Mouse (Mus musculus): Measurements from ENCODE around the gene Ccn1. TPM values are rescaled to one million over a fixed set of nuclear protein-coding genes. Genes with fewer than 3 reads are reported as not detected.
A peak's percentile ranks its signal among the peaks of the same experiment; 100 is the strongest.

Ccn1 gene
- polyA plus RNA-seq, 1 experiment from 2014 or later: 36.2 TPM

GRCm38 (mm10) chr3:145626063-145626462 lies 23.7 kb downstream of the Ccn1 start:
- no peak overlapping the region for H3K27ac ChIP-seq (replicated peaks)
- H3K4me1 ChIP-seq: 0 out of 2 replicates have a peak, but pooled peaks cover 6% of the 10 kb centered on the region
- H3K9me3 ChIP-seq (replicated peaks): no peaks in the 10 kb centered on the region
- 94% methylated on average over 1 of the region's 1 CpGs for WGBS
- no peak for DNase-seq (ENCODE audit: low spot score)
- H3K27me3 ChIP-seq (ENCODE audit: low read depth, poor library complexity, severe bottlenecking): no peaks in the 10 kb centered on the region
- H3K4me3 ChIP-seq: no peak overlapping the region
- H3K36me3 ChIP-seq: no peaks in the 10 kb centered on the region

GRCm38 (mm10) chr3:145625546-145625945 lies 24.2 kb downstream of the Ccn1 start:
- Histone ChIP-seq H3K9me3 (replicated peaks) (no peaks in the 10 kb centered on the region), H3K36me3 (no peaks in the 10 kb centered on the region), H3K4me1 (0 out of 2 replicates have a peak, but pooled peaks cover 6% of the 10 kb centered on the region), H3K27ac (replicated peaks) (no peak overlapping the region), H3K4me3 (no peak overlapping the region), H3K27me3 (ENCODE audit: low read depth, poor library complexity, severe bottlenecking) (no peaks in the 10 kb centered on the region)
- 88% methylated on average over 9 of the region's 9 CpGs for WGBS
- no peak for DNase-seq (ENCODE audit: low spot score)

- Histone ChIP-seq H3K4me3 (no peak overlapping the region), H3K27ac (replicated peaks) (no peak overlapping the region), H3K4me1 (0 out of 2 replicates have a peak, but pooled peaks cover 6% of the 10 kb centered on the region)
Measured at GRCm38 (mm10) chr3:145624786-145625185, 25.0 kb downstream of the Ccn1 start.

GRCm38 (mm10) chr3:145623047-145623446 lies 26.7 kb downstream of the Ccn1 start:
- WGBS: 86% methylated on average over 12 of the region's 12 CpGs
- no peak overlapping the region for H3K27ac ChIP-seq (replicated peaks)
- no peaks in the 10 kb centered on the region for H3K4me1 ChIP-seq
- DNase-seq (ENCODE audit: low spot score): no peak
- no peaks in the 10 kb centered on the region for H3K9me3 ChIP-seq (replicated peaks)
- H3K27me3 ChIP-seq (ENCODE audit: low read depth, poor library complexity, severe bottlenecking): no peaks in the 10 kb centered on the region
- no peaks in the 10 kb centered on the region for H3K36me3 ChIP-seq
- no peak overlapping the region for H3K4me3 ChIP-seq

More at GRCm38 (mm10) chr3:145624786-145625185, 25.0 kb downstream of the Ccn1 start:
- no peaks in the 10 kb centered on the region for H3K36me3 ChIP-seq
- 90% methylated on average over 4 of the region's 4 CpGs for WGBS
- H3K9me3 ChIP-seq (replicated peaks): no peaks in the 10 kb centered on the region
- no peaks in the 10 kb centered on the region for H3K27me3 ChIP-seq (ENCODE audit: low read depth, poor library complexity, severe bottlenecking)
- DNase-seq (ENCODE audit: low spot score): no peak

- H3K4me3 ChIP-seq: no peak overlapping the region
Measured at GRCm38 (mm10) chr3:145621209-145621608, 28.6 kb downstream of the Ccn1 start.

GRCm38 (mm10) chr3:145619621-145620365 lies 30.0 kb downstream of the Ccn1 start:
- no peak for DNase-seq (ENCODE audit: low spot score)
- Histone ChIP-seq H3K36me3 (no peaks in the 10 kb centered on the region), H3K4me1 (peaks cover 8% of the 10 kb centered on the region), H3K27ac (replicated peaks) (no peak overlapping the region), H3K9me3 (replicated peaks) (no peaks in the 10 kb centered on the region), H3K4me3 (no peak overlapping the region), H3K27me3 (ENCODE audit: low read depth, poor library complexity, severe bottlenecking) (no peaks in the 10 kb centered on the region)
- WGBS: 91% methylated on average over 17 of the region's 17 CpGs

More at GRCm38 (mm10) chr3:145621209-145621608, 28.6 kb downstream of the Ccn1 start:
- DNase-seq (ENCODE audit: low spot score): no peak
- Histone ChIP-seq H3K4me1 (no peaks in the 10 kb centered on the region), H3K9me3 (replicated peaks) (no peaks in the 10 kb centered on the region), H3K36me3 (no peaks in the 10 kb centered on the region), H3K27me3 (ENCODE audit: low read depth, poor library complexity, severe bottlenecking) (no peaks in the 10 kb centered on the region), H3K27ac (replicated peaks) (no peak overlapping the region)
- WGBS: 93% methylated on average over 4 of the region's 4 CpGs

- 80% methylated on average over 9 of the region's 9 CpGs for WGBS
- H3K4me1 ChIP-seq: peaks cover 22% of the 10 kb centered on the region
- no peak for DNase-seq (ENCODE audit: low spot score)
Measured at GRCm38 (mm10) chr3:145618299-145618698, 31.5 kb downstream of the Ccn1 start.

GRCm38 (mm10) chr3:145614362-145615115 lies 35.2 kb downstream of the Ccn1 start:
- H3K27ac ChIP-seq (replicated peaks): peak overlapping the region; percentile 69
- H3K4me3 ChIP-seq: no peak overlapping the region
- no peaks in the 10 kb centered on the region for H3K36me3 ChIP-seq
- peak; percentile 39 for DNase-seq (ENCODE audit: low spot score)
- H3K27me3 ChIP-seq (ENCODE audit: low read depth, poor library complexity, severe bottlenecking): no peaks in the 10 kb centered on the region
- 19% methylated on average over 17 of the region's 17 CpGs for WGBS
- H3K9me3 ChIP-seq (replicated peaks): no peaks in the 10 kb centered on the region
- H3K4me1 ChIP-seq: peaks cover 22% of the 10 kb centered on the region

More at GRCm38 (mm10) chr3:145618299-145618698, 31.5 kb downstream of the Ccn1 start:
- H3K36me3 ChIP-seq: no peaks in the 10 kb centered on the region
- no peak overlapping the region for H3K4me3 ChIP-seq
- no peaks in the 10 kb centered on the region for H3K9me3 ChIP-seq (replicated peaks)
- no peak overlapping the region for H3K27ac ChIP-seq (replicated peaks)
- no peaks in the 10 kb centered on the region for H3K27me3 ChIP-seq (ENCODE audit: low read depth, poor library complexity, severe bottlenecking)

- H3K27ac ChIP-seq (replicated peaks): no peak overlapping the region
- WGBS: 88% methylated on average over 4 of the region's 4 CpGs
- H3K4me1 ChIP-seq: peaks cover 22% of the 10 kb centered on the region
- H3K27me3 ChIP-seq (ENCODE audit: low read depth, poor library complexity, severe bottlenecking): no peaks in the 10 kb centered on the region
- H3K4me3 ChIP-seq: no peak overlapping the region
- 0 out of 2 replicates have a peak, but pooled peaks cover 1% of the 10 kb centered on the region for H3K36me3 ChIP-seq
- no peaks in the 10 kb centered on the region for H3K9me3 ChIP-seq (replicated peaks)
- DNase-seq (ENCODE audit: low spot score): no peak
Measured at GRCm38 (mm10) chr3:145613234-145613633, 36.5 kb downstream of the Ccn1 start.

- 29% methylated on average over 4 of the region's 4 CpGs for WGBS
- DNase-seq (ENCODE audit: low spot score): no peak
- no peaks in the 10 kb centered on the region for H3K9me3 ChIP-seq (replicated peaks)
- H3K4me3 ChIP-seq: no peak overlapping the region
- 0 out of 2 replicates have a peak, but pooled peaks cover 4% of the 10 kb centered on the region for H3K36me3 ChIP-seq
- H3K27me3 ChIP-seq (ENCODE audit: low read depth, poor library complexity, severe bottlenecking): no peaks in the 10 kb centered on the region
- no peak overlapping the region for H3K27ac ChIP-seq (replicated peaks)
- peaks cover 22% of the 10 kb centered on the region for H3K4me1 ChIP-seq
Measured at GRCm38 (mm10) chr3:145612662-145613061, 37.1 kb downstream of the Ccn1 start.

GRCm38 (mm10) chr3:145608320-145608719 lies 41.5 kb downstream of the Ccn1 start:
- 96% methylated on average over 5 of the region's 5 CpGs for WGBS
- H3K4me3 ChIP-seq: no peak overlapping the region
- H3K9me3 ChIP-seq (replicated peaks): no peaks in the 10 kb centered on the region
- H3K4me1 ChIP-seq: 0 out of 2 replicates have a peak, but pooled peaks cover under 1% of the 10 kb centered on the region
- no peak for DNase-seq (ENCODE audit: low spot score)
- H3K27me3 ChIP-seq (ENCODE audit: low read depth, poor library complexity, severe bottlenecking): no peaks in the 10 kb centered on the region
- peaks cover 43% of the 10 kb centered on the region for H3K36me3 ChIP-seq
- H3K27ac ChIP-seq (replicated peaks): no peak overlapping the region

GRCm38 (mm10) chr3:145605437-145606123 lies 44.2 kb downstream of the Ccn1 start:
- 92% methylated on average over 5 of the region's 5 CpGs for WGBS
- no peaks in the 10 kb centered on the region for H3K27me3 ChIP-seq (ENCODE audit: low read depth, poor library complexity, severe bottlenecking)
- H3K27ac ChIP-seq (replicated peaks): no peak overlapping the region
- H3K4me3 ChIP-seq: no peak overlapping the region
- H3K36me3 ChIP-seq: peaks cover 68% of the 10 kb centered on the region
- H3K4me1 ChIP-seq: no peaks in the 10 kb centered on the region
- no peak for DNase-seq (ENCODE audit: low spot score)
- no peaks in the 10 kb centered on the region for H3K9me3 ChIP-seq (replicated peaks)

Data from midbrain, embryonic 10.5 days (tissue).